Mouse (Mus musculus) stomach, postnatal 0 days (tissue): ENCODE data around the gene Dnajc16. TPM values are rescaled to one million over a fixed set of nuclear protein-coding genes. Genes with fewer than 3 reads are reported as not detected.

ENCODE experiments used
- ATAC-seq: fragments of 200-750 bp; cut with Nextera tagmentation; 2 replicates; pipeline ENCODE4 v1.8.0; 2017; ENCODE audit not compliant: low FRiP score, low TSS enrichment
- DNase-seq: peaks from one replicate; pipeline ENCODE4 v3.0.0-alpha.2; 2016; ENCODE audit warnings: low spot score
- H3K27ac ChIP-seq: fragments of 300-500 bp; sonication (generic); replicated peaks from 2 replicates; pipeline ENCODE4 v1.5.1; 2014; ENCODE audit warnings: mild to moderate bottlenecking, control low read depth
- H3K27me3 ChIP-seq: fragments of 300-500 bp; sonication (generic); 2 replicates; pipeline ENCODE4 v1.6.1; 2014; ENCODE audit warnings: low read length; ENCODE audit not compliant: control insufficient read depth, insufficient read depth
- H3K36me3 ChIP-seq: fragments of 300-500 bp; sonication (generic); 2 replicates; pipeline ENCODE4 v1.6.1; 2014; ENCODE audit warnings: low read length, mixed read lengths; ENCODE audit not compliant: control insufficient read depth, insufficient read depth
- H3K4me1 ChIP-seq: fragments of 300-500 bp; sonication (generic); replicated peaks from 2 replicates; pipeline ENCODE4 v1.6.1; 2014; ENCODE audit warnings: antibody characterized with exemption; ENCODE audit not compliant: control insufficient read depth, insufficient read depth
- H3K4me2 ChIP-seq: fragments of 300-500 bp; sonication (generic); replicated peaks from 2 replicates; pipeline ENCODE4 v1.6.1; 2014; ENCODE audit warnings: low read depth, mild to moderate bottlenecking, control low read depth, moderate library complexity
- H3K4me3 ChIP-seq: fragments of 300-500 bp; sonication (generic); 2 replicates; pipeline ENCODE4 v1.5.1; 2014; ENCODE audit warnings: low read depth, low read length, control low read depth
- H3K9ac ChIP-seq: fragments of 300-500 bp; sonication (generic); 2 replicates; pipeline ENCODE4 v1.6.1; 2014; ENCODE audit warnings: mild to moderate bottlenecking, low read length, control low read depth, mixed read lengths
- H3K9me3 ChIP-seq: fragments of 300-500 bp; sonication (generic); 2 replicates; pipeline ENCODE4 v1.6.1; 2016; ENCODE audit warnings: low read length; ENCODE audit not compliant: control insufficient read depth
- CTCF ChIP-seq: IDR thresholded peaks from 2 replicates; pipeline ENCODE4 v1.5.1; 2016; ENCODE audit warnings: antibody characterized with exemption, low read depth, mild to moderate bottlenecking, moderate library complexity
- EP300 ChIP-seq: optimal IDR thresholded peaks from 2 replicates; pipeline ENCODE3; 2016; ENCODE audit warnings: antibody characterized with exemption
- WGBS: fragments of 180-500 bp; shearing (Covaris S2); extraction: QIAGEN DNeasy Blood & Tissue Kit; methylation state at CpG from one replicate; pipeline ENCODE4 v1.1.7; 2014; 5-methylcytosine and 5-hydroxymethylcytosine counted together
- polyA plus RNA-seq: library from polyadenylated mRNA; unstranded; fragments of >200 nt; fragmentation: Nextera tagmentation; extraction: Ambion mirVana; gene quantifications from 2 replicates; pipeline ENCODE4 v1.2.1, GENCODE M21; 2015

Gene Dnajc16
- polyA plus RNA-seq, 1 experiment from 2014 or later: 3.1 TPM

DNA sequence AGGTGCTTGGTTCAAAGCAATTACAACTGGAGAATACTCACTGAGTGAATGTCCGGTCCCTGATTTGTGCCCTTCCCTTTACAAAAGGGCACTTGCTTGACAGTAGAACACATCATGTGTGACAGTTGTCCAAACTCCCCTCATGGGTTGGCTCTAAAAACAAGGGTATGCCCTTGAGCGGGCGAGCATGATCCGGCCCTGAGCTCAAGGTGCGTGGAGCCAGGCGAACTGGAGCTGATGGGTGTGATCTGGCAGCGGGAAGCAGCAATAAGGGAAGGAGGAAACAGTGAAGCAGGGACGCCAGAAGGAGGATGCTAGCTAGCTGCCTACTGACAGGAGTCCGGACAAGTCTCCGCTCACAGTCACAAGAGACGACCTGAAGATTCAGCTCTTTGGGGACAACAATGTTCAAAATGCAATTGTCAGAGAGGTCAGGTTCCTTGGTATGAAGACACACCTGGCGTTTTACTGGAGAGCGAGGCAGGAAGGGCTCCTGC, 28.6 kb downstream of the Dnajc16 start:
- WGBS: 92% methylated on average over 13 of the region's 13 CpGs
- no peaks in the 10 kb centered on the region for H3K27me3 ChIP-seq
- H3K4me1 ChIP-seq: no peaks in the 10 kb centered on the region
- no peak overlapping the region for H3K27ac ChIP-seq
- no peak overlapping the region for H3K4me2 ChIP-seq
- DNase-seq (no peak), ATAC-seq (no peak)
- H3K9ac ChIP-seq: no peak overlapping the region
- H3K36me3 ChIP-seq: peaks cover 26% of the 10 kb centered on the region
- no peaks in the 10 kb centered on the region for H3K9me3 ChIP-seq
- no peak for TF ChIP-seq EP300
- no peak for TF ChIP-seq CTCF
- no peak overlapping the region for H3K4me3 ChIP-seq

DNA sequence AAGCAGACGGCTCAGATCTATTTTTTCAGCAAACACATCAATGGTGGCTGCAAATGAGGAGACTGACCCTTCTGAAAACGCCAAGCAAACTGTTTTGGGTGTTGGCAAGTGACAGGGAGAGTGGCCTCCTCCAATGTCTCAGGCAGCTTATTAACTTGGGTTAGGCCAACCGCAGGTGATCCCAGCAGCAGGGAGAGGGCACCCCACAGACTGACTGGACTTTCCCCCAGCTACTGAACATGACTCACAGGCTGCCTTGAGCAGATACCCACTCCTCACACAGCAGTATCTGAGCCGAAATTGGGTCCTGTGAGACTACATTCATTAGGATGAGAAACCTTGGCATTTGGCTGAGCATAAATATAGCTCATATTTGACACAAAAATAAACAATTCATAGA, 29.8 kb downstream of the Dnajc16 start:
- WGBS: 81% methylated on average over 4 of the region's 4 CpGs
- no peak for ATAC-seq
- H3K36me3 ChIP-seq: peaks cover 26% of the 10 kb centered on the region

GRCm38 (mm10) chr4:141758874-141759542, 31.7 kb downstream of the Dnajc16 start:
- ATAC-seq: no peak
- WGBS: 69% methylated on average over 6 of the region's 6 CpGs
- H3K9me3 ChIP-seq: no peaks in the 10 kb centered on the region

More for the DNA sequence above, 29.8 kb downstream of the Dnajc16 start:
- Histone ChIP-seq H3K4me1 (no peaks in the 10 kb centered on the region), H3K27me3 (no peaks in the 10 kb centered on the region), H3K27ac (no peak overlapping the region), H3K4me2 (no peak overlapping the region), H3K4me3 (no peak overlapping the region), H3K9ac (no peak overlapping the region), H3K9me3 (no peaks in the 10 kb centered on the region)
- TF ChIP-seq EP300 (no peak), CTCF (no peak)
- DNase-seq: no peak

DNA sequence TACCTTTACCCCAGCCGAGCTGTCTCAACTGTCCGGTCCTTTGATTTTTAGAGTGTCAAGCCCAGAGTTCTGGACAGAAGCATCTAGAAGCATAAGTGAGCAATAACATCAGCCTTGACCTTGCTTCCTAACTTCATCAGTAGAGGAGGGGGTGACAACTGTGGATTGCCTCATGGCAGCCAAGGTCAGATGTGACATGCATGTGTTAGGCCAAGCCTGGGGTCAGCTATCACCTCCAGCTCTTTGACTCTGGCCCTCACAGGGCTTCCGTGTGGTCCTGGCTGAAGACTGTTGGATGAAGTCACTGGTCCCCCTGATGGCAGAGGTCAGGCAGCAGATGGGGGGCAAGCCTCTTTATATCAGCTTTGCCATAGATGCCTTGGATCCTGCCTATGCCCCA, 33.6 kb downstream of the Dnajc16 start:
- no peak for TF ChIP-seq CTCF
- TF ChIP-seq EP300: no peak
- Histone ChIP-seq H3K4me3 (no peak overlapping the region), H3K9ac (no peak overlapping the region), H3K4me1 (no peaks in the 10 kb centered on the region), H3K27ac (no peak overlapping the region), H3K36me3 (peaks cover 7% of the 10 kb centered on the region; the same call in 1 of the 2 replicates), H3K9me3 (no peaks in the 10 kb centered on the region), H3K27me3 (no peaks in the 10 kb centered on the region), H3K4me2 (no peak overlapping the region)
- no peak for DNase-seq
- 85% methylated on average over 3 of the region's 3 CpGs for WGBS
- no peak for ATAC-seq

More at GRCm38 (mm10) chr4:141758874-141759542, 31.7 kb downstream of the Dnajc16 start:
- Histone ChIP-seq H3K9ac (no peak overlapping the region), H3K4me2 (no peak overlapping the region), H3K27me3 (no peaks in the 10 kb centered on the region), H3K4me1 (no peaks in the 10 kb centered on the region), H3K4me3 (no peak overlapping the region), H3K36me3 (peaks cover 23% of the 10 kb centered on the region), H3K27ac (no peak overlapping the region)
- no peak for TF ChIP-seq EP300
- no peak for TF ChIP-seq CTCF
- no peak for DNase-seq

DNA sequence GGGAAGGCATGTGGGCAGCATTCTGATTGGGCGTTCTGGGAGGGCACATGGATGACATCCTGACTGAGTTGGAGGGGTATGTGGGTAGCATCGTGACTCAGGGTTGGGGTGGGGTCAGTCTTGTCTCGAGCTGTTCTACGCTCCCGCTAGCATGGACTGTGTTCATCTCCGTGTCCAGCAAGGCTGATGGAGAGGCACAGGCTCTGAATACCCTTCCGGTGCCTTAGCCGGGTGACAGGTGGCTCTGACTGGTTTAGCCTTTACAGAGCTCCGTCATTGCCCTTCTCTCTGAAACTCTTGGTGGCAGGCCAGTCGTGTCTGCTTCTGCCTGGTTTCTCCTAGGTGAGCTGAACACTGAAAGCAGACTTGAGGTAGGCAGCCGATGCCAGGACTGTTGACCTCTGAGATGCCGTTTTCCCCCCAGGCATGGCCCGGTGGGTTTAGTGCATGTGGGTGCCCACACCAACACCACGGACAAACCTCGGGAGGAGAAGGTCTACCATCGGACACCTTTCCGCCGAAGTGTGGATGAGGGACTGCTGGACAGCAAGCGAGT, 35.3 kb downstream of the Dnajc16 start:
- Histone ChIP-seq H3K27ac (no peak overlapping the region), H3K9ac (no peak overlapping the region), H3K4me1 (no peaks in the 10 kb centered on the region; the same call in 1 of the 2 replicates), H3K36me3 (no peaks in the 10 kb centered on the region), H3K4me2 (no peak overlapping the region), H3K27me3 (no peaks in the 10 kb centered on the region), H3K9me3 (no peaks in the 10 kb centered on the region), H3K4me3 (no peak overlapping the region)
- DNase-seq (no peak), ATAC-seq (peak; percentile 16; the same call in 1 of the 2 replicates)
- WGBS: 86% methylated on average over 19 of the region's 19 CpGs
- no peak for TF ChIP-seq EP300
- TF ChIP-seq CTCF: no peak

DNA sequence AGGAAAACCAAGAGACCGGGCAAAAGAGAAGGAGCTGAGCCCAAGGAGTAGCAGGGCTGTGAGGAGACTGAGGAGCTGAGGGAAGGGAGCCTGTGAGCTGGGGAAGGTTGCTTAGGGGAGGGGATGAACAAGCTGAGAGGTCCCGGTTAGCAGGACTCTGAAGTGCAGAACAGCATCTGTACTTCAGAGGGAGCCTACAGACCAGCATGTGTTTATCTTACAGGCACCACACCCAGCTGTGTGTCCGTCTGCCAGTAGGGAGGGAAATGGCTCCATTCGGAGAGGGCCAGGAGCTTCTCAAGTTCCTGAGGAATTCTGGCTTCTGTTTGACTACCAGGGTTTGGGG, 38.7 kb downstream of the Dnajc16 start:
- ATAC-seq (peak; percentile 69), DNase-seq (peak; percentile 34)
- no peaks in the 10 kb centered on the region for H3K9me3 ChIP-seq
- no peaks in the 10 kb centered on the region; the same call in 1 of the 2 replicates for H3K4me1 ChIP-seq
- no peak overlapping the region for H3K27ac ChIP-seq
- WGBS: 3% methylated on average over 4 of the region's 4 CpGs
- no peaks in the 10 kb centered on the region for H3K27me3 ChIP-seq
- TF ChIP-seq EP300 (no peak), CTCF (peak; percentile 56)
- no peaks in the 10 kb centered on the region for H3K36me3 ChIP-seq
- no peak overlapping the region for H3K4me2 ChIP-seq
- no peak overlapping the region for H3K4me3 ChIP-seq
- no peak overlapping the region for H3K9ac ChIP-seq
